Mouse (Mus musculus) heart, postnatal 0 days (tissue): Measurements from ENCODE around the gene Rab21. TPM values are rescaled to one million over a fixed set of nuclear protein-coding genes. Genes with fewer than 3 reads are reported as not detected.

Experiments
- ATAC-seq: fragments of 200-750 bp; cut with Nextera tagmentation; 2 replicates; pipeline ENCODE4 v1.8.0; 2017; ENCODE audit warnings: low read depth, moderate number of reproducible peaks, moderate library complexity; ENCODE audit not compliant: insufficient read depth
- DNase-seq: peaks from one replicate; pipeline ENCODE4 v3.0.0-alpha.2; 2016; ENCODE audit warnings: low spot score
- H3K27ac ChIP-seq: fragments of 300-500 bp; sonication (generic); 2 replicates; pipeline ENCODE4 v1.5.1; 2014; ENCODE audit warnings: low read depth, mild to moderate bottlenecking
- H3K27me3 ChIP-seq: fragments of 300-500 bp; sonication (generic); 2 replicates; pipeline ENCODE4 v1.6.1; 2014; ENCODE audit warnings: low read length, mixed read lengths; ENCODE audit not compliant: control insufficient read depth, insufficient read depth
- H3K36me3 ChIP-seq: fragments of 300-500 bp; sonication (generic); replicated peaks from 2 replicates; pipeline ENCODE4 v1.6.1; 2014; ENCODE audit warnings: low read length, mixed read lengths; ENCODE audit not compliant: control insufficient read depth, insufficient read depth
- H3K4me1 ChIP-seq: fragments of 300-500 bp; sonication (generic); 2 replicates; pipeline ENCODE4 v1.6.1; 2014; ENCODE audit warnings: antibody characterized with exemption; ENCODE audit not compliant: control insufficient read depth, insufficient read depth
- H3K4me2 ChIP-seq: fragments of 300-500 bp; sonication (generic); 2 replicates; pipeline ENCODE4 v1.6.1; 2014; ENCODE audit warnings: low read depth, mild to moderate bottlenecking, low read length, moderate library complexity
- H3K4me3 ChIP-seq: fragments of 300-500 bp; sonication (generic); 2 replicates; pipeline ENCODE4 v1.5.1; 2014; ENCODE audit warnings: low read depth, low read length
- H3K9ac ChIP-seq: fragments of 300-500 bp; sonication (generic); replicated peaks from 2 replicates; pipeline ENCODE4 v1.6.1; 2014; ENCODE audit warnings: low read depth, low read length, mixed read lengths
- H3K9me3 ChIP-seq: fragments of 300-500 bp; sonication (generic); replicated peaks from 2 replicates; pipeline ENCODE4 v1.6.1; 2016; ENCODE audit warnings: low read length; ENCODE audit not compliant: control insufficient read depth
- CTCF ChIP-seq: IDR thresholded peaks from 2 replicates; pipeline ENCODE4 v1.5.1; 2016; ENCODE audit warnings: antibody characterized with exemption, control low read depth, low read depth
- EP300 ChIP-seq: IDR thresholded peaks from 2 replicates; pipeline ENCODE4 v1.6.1; 2016; ENCODE audit warnings: antibody characterized with exemption, low read depth
- WGBS: fragments of 180-500 bp; shearing (Covaris S2); extraction: QIAGEN DNeasy Blood & Tissue Kit; methylation state at CpG from one replicate; pipeline ENCODE4 v1.1.7; 2014; 5-methylcytosine and 5-hydroxymethylcytosine counted together
- polyA plus RNA-seq: library from polyadenylated mRNA; unstranded; fragments of >200 nt; fragmentation: Nextera tagmentation; extraction: Ambion mirVana; gene quantifications from 2 replicates; pipeline ENCODE4 v1.2.1, GENCODE M21; 2015
- total RNA-seq: library from RNA; depleted of rRNA; stranded (reverse); fragments of >200 nt; gene quantifications from 2 replicates; pipeline ENCODE4 v1.2.3, GENCODE M21; 2014; ENCODE audit warnings: low replicate concordance

Gene Rab21
- total and polyA plus RNA-seq, 2 experiments from 2014 or later, result 7.7 to 45.2 TPM

DNA sequence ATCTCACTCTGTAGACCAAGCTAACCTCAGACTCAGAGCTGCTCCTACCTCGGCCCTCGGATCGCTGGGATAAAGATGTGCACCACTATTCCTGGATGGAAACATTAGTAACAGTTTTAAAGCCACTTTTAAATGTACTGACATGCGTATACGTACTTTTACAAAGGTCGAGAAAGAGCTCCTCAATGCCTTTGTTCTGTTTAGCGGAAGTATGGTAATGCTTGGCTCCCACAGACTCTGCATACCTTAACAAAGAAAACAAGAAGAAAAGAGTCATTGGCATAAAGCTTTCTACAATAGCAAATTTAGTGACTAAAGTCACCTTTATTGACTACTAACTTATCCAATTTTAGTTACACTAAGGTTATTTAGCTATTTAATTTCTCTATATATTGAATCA is 20.7 kb downstream of the Rab21 start:
- no peaks in the 10 kb centered on the region for H3K9me3 ChIP-seq
- no peak overlapping the region for H3K9ac ChIP-seq
- H3K4me1 ChIP-seq, result no peaks in the 10 kb centered on the region
- no peak for TF ChIP-seq CTCF
- TF ChIP-seq EP300, result no peak
- no peak overlapping the region for H3K27ac ChIP-seq
- DNase-seq (no peak), ATAC-seq (no peak)
- H3K27me3 ChIP-seq, result no peaks in the 10 kb centered on the region
- H3K36me3 ChIP-seq, result peaks cover 80% of the 10 kb centered on the region
- H3K4me2 ChIP-seq, result no peak overlapping the region
- no peak overlapping the region for H3K4me3 ChIP-seq
- WGBS, result 96% methylated on average over 7 of the region's 7 CpGs

DNA sequence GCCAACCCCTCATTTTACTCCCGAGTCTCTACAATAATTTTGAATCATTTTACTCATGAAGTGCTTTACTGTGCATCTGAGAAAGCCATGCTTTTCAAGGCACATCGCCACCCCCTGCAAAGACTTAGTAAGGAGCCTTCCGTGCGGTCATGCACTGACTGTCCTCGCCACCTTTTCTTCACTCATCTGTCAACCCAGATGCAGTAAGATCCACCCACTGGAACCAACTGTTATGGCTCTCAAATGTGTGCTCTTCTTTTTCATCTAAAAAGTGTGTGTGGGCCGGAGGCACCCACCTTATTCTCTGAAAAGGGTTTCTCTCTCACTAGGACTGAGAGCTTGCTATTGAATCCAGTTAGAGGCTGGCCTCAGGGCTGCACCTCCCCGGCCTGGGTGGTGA is 21.4 kb downstream of the Rab21 start:
- Histone ChIP-seq H3K4me2 (no peak overlapping the region), H3K9me3 (no peaks in the 10 kb centered on the region), H3K36me3 (peaks cover 78% of the 10 kb centered on the region), H3K9ac (no peak overlapping the region), H3K27me3 (no peaks in the 10 kb centered on the region), H3K4me3 (no peak overlapping the region), H3K4me1 (no peaks in the 10 kb centered on the region), H3K27ac (no peak overlapping the region)
- WGBS, result 92% methylated on average over 7 of the region's 7 CpGs
- TF ChIP-seq EP300 (no peak), CTCF (no peak)
- DNase-seq (no peak), ATAC-seq (no peak)

- peaks cover 74% of the 10 kb centered on the region for H3K36me3 ChIP-seq
- no peaks in the 10 kb centered on the region for H3K27me3 ChIP-seq
- H3K4me3 ChIP-seq, result no peak overlapping the region
- no peaks in the 10 kb centered on the region for H3K4me1 ChIP-seq
- no peaks in the 10 kb centered on the region for H3K9me3 ChIP-seq
- no peak for DNase-seq
- 89% methylated on average over 9 of the region's 9 CpGs for WGBS
- TF ChIP-seq EP300 (no peak), CTCF (no peak)
- no peak for ATAC-seq
- H3K27ac ChIP-seq, result no peak overlapping the region
- no peak overlapping the region for H3K4me2 ChIP-seq
- H3K9ac ChIP-seq, result no peak overlapping the region
Measured at GRCm38 (mm10) chr10:115290671-115291070, 24.7 kb downstream of the Rab21 start.

DNA sequence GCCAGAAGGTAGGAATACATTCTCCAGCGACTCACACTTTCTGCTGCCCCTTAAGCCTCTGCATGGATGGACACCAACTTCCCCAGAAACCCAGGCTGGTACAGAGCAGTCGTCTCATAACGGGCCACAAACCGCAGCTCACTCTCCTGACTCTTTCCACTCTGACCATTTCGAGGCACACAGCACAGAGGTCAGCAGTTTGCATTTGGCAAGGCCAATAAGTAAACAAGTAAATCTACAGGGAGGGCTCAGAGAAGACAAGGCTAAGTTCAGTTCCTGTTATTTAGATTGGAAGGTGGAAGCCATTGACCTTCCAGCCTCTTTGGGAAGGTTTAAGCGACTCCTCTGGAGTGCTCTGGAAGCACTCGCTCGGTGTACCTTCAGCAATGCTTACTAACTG is 26.5 kb downstream of the Rab21 start:
- no peaks in the 10 kb centered on the region for H3K9me3 ChIP-seq
- WGBS, result 86% methylated on average over 8 of the region's 8 CpGs
- H3K9ac ChIP-seq, result no peak overlapping the region
- no peak overlapping the region for H3K4me2 ChIP-seq
- peaks cover 59% of the 10 kb centered on the region for H3K36me3 ChIP-seq
- TF ChIP-seq EP300, result no peak
- no peak for TF ChIP-seq CTCF
- no peak overlapping the region for H3K4me3 ChIP-seq
- H3K4me1 ChIP-seq, result no peaks in the 10 kb centered on the region
- ATAC-seq (no peak), DNase-seq (no peak)
- no peak overlapping the region for H3K27ac ChIP-seq
- no peaks in the 10 kb centered on the region for H3K27me3 ChIP-seq

- WGBS, result 67% methylated on average over 10 of the region's 10 CpGs
- Histone ChIP-seq H3K4me3 (no peak overlapping the region), H3K4me2 (no peak overlapping the region)
Measured at GRCm38 (mm10) chr10:115284170-115284569, 31.2 kb downstream of the Rab21 start.

DNA sequence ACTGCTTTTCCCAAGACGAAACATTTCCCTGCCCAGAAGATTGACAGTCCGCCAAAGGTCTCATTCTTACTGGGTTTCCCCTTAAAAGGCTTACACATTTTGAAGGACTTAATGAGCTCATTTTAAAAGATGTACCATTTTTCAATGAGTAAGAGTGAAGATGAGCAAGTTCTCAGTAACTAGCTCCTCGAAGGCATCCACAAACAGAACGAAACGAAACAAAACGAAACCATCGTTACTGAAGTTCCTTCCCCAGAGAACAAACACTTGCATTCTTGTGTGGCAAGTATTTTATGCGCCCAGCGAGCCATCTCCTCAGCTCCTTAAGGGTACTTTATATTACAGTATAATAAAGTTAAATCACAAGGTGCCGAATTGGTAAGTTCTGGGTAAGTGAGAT is 34.0 kb downstream of the Rab21 start:
- Histone ChIP-seq H3K27ac (no peak overlapping the region), H3K9ac (no peak overlapping the region), H3K4me3 (no peak overlapping the region), H3K27me3 (no peaks in the 10 kb centered on the region), H3K9me3 (no peaks in the 10 kb centered on the region), H3K4me1 (no peaks in the 10 kb centered on the region), H3K4me2 (no peak overlapping the region), H3K36me3 (peaks cover 2% of the 10 kb centered on the region)
- no peak for DNase-seq
- ATAC-seq, result no peak
- WGBS, result 90% methylated on average over 10 of the region's 10 CpGs
- TF ChIP-seq CTCF (no peak), EP300 (no peak)

More at GRCm38 (mm10) chr10:115284170-115284569, 31.2 kb downstream of the Rab21 start:
- no peaks in the 10 kb centered on the region for H3K9me3 ChIP-seq
- H3K27ac ChIP-seq, result no peak overlapping the region
- H3K27me3 ChIP-seq, result no peaks in the 10 kb centered on the region
- no peak overlapping the region for H3K9ac ChIP-seq
- H3K36me3 ChIP-seq, result peaks cover 22% of the 10 kb centered on the region
- TF ChIP-seq EP300 (no peak), CTCF (no peak)
- no peak for ATAC-seq
- no peak for DNase-seq
- no peaks in the 10 kb centered on the region for H3K4me1 ChIP-seq
